Mouse (Mus musculus) frontal cortex, adult 2 months (tissue): ENCODE data around the gene Ntsr2. TPM values are rescaled to one million over a fixed set of nuclear protein-coding genes. Genes with fewer than 3 reads are reported as not detected.
A peak's percentile ranks its signal among the peaks of the same experiment; 100 is the strongest.

ENCODE experiments used
- DNase-seq, 2 experiments: peaks; one replicate each; pipeline ENCODE4 v3.0.0; 2022; ENCODE audit warnings: low spot score in 1 of 2; ENCODE audit errors: extremely low spot score in 1 of 2
- polyA plus RNA-seq: library from polyadenylated mRNA; depleted of rRNA; stranded (reverse); fragments of >200 nt; gene quantifications from 2 replicates; pipeline ENCODE4 v1.2.3, GENCODE M21; 2012; rRNA removed

Gene Ntsr2
- polyA plus RNA-seq = 273 and 311 TPM in 2 replicates

- peak; percentile 29 to 65 for DNase-seq
These were observed at the start of gene Ntsr2 for GRCm38 (mm10) chr12:16653332-16654093. Gene Ntsr2 (plus strand): TSS chr12:16653382.

DNA sequence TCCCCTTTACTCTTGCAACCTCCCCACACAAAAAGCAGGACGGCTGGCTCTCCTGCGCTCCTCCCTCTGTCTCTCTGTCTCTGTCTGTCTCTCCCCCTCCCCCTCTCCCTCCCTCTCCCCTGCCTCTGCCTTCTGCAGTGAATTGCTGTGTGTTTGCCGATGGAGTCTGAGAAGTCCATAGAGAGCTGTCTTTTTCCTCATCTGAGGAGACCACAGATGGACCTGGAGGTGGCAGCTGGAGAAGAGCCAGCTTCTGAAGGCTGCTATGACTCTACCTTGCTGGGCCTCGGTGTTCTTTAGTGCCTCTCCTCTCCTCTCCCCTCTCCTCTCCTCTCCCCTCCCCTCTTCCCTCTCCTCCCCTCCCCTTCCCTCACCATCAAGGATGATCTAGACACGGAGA, 47.6 kb upstream of the Ntsr2 start:
- peak; percentile 41 to 51 for DNase-seq

DNA sequence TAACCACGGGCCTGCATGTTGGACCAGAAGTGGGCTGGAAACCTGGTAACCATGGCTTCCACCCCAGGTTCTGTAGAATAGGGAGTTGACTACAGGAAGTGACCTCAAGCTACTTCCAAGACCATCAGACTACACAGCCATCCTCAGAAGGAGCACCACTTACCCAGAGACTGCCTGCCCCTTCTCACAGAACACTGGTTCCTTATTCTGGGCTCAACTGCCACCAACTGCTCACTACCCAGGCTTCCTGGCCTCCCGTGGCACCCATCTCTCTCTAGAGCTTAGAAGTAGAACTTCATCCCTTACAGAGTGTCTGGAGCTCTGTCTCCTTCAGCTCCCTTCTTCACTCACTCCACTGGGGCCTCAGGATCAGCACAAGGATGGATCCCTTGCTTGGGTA, 42.2 kb upstream of the Ntsr2 start, which contains the start of gene Lpin1:
Gene Lpin1 (minus strand): TSS at position 31 of the 400 bp plus-strand sequence.
- no peak for DNase-seq

- DNase-seq = no peak
These were observed 38.6 kb upstream of the Ntsr2 start for GRCm38 (mm10) chr12:16614556-16614955.

DNA sequence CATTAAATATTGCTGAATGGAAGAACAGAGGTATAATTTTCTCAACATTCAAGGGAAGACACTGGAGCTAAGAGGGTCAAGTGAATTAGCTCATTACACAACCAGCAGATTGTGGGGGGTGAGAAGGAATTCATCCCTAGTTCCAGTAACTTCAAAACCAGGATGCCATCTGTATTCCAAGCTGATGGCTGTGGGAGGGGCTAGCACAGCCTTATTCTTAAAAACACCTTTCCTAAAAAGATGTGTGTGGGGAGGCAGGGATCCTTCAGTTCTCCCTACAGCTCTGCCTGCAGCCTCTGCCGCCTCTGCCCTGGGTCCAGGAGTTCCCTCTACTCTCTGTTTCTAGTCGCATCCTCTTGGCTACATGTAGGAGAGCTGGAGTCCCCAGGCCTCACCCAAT, 37.4 kb upstream of the Ntsr2 start:
- DNase-seq = peak in 1 of 2 experiments; percentile 16

GRCm38 (mm10) chr12:16618512-16619274, 34.5 kb upstream of the Ntsr2 start:
- peak; percentile 42 to 67 for DNase-seq

DNA sequence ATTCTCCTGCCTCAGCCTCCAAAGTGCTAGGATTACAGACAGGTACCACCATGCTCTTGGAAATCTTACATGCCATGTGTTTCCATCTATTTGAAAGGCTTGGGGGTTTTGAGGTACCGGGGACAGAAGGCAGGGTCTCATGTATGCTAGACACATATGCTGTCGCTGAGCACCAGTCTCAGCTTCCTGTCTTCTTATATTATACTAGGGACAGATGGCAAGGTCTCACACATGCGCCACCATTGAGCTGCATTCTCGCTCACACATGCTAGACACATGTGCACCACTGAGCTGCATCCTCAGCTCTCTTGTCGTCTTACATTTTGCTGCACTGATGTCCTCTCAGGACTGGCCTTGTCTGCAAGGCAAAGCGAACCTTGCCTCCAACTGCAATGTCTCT, 33.7 kb upstream of the Ntsr2 start:
- DNase-seq = no peak

GRCm38 (mm10) chr12:16620230-16620629, 33.0 kb upstream of the Ntsr2 start:
- no peak for DNase-seq

DNA sequence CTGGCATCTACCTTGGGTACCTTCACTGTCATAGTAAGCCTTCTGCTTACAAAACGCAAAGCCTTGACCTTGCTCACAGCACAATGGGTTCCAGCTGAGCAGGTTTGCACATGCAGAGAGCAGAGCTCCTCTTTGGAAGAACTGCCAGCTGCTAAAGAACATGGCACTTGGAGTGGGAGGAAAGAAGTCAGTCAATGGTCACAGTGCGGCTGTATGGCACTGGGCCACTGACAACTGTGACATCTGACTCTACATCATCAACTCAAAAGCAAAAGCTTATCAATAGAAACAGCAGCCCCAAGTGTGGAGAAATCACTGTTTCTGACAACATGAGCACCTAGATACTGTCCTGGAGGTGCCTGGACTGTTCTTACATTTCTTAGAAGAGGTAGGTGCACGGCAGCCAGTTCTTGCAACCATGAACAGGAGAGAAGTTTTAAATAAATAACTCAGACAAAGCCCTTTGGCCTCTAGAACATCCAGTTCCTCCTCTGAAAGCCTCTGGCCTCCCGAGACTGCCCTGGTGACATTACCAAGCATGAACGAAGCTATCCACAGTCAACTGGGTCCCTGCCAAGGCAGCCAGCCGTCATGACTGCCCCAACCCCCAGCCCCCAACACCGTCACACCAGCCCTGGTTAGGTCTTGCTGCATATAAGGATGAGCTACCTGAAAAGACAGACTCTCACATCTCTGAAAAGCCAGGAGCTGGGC, 22.9 kb upstream of the Ntsr2 start:
- DNase-seq = no peak

DNA sequence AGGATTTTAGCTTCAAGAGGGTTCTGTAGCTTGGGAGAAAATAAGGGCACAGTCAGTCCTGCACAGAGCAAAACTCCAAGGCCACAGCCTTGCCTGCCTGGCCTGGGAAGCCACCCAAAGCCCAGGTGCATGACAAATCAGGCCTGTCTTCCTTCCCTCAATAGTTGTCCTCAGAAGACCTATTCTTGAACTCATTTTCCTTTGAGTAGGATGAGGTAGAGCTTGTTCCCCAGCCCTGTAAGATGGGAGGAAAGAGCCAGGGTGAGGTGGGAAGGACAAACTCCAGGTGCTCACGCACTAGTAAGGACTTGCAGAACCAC, 22.4 kb upstream of the Ntsr2 start:
- DNase-seq = no peak

GRCm38 (mm10) chr12:16631423-16631822, 21.8 kb upstream of the Ntsr2 start:
- DNase-seq = no peak

- no peak for DNase-seq
These were observed 19.9 kb upstream of the Ntsr2 start for GRCm38 (mm10) chr12:16633235-16633634.

DNA sequence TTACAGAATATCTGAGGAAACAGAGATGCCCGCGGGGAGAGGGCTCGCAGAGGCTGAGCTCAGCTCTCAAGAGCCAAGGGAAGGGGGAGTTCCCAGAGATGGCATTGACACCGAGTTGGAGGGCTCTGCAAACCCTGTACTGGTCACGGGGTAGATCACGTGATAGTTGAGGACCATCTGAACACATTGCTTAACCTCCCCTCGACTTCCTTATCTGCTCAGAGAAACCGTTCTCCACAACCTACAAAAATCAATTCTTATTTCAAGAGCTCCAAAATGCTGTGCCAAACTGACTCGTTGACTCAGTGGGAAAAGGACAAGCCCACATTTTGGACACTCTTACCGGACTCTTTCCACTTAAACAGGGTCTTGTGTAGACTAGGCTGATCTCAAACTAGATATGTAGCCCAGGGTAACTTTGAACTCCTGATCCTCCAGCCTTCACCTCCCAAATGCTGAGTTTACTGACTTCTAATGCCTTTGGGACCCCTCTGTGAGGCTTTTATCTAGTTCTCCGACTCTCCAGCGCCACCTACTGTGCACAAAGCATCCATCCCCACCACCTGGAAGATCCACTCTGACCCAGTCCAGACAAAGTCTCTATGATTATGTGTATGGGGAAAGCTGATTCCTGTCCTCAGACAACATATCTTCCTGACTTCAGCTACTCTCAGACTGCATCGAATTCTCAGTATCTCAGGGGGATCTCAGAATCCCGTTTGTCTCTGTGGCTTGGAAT, 18.9 kb upstream of the Ntsr2 start:
- peak in 1 of 2 experiments; percentile 73 for DNase-seq

DNA sequence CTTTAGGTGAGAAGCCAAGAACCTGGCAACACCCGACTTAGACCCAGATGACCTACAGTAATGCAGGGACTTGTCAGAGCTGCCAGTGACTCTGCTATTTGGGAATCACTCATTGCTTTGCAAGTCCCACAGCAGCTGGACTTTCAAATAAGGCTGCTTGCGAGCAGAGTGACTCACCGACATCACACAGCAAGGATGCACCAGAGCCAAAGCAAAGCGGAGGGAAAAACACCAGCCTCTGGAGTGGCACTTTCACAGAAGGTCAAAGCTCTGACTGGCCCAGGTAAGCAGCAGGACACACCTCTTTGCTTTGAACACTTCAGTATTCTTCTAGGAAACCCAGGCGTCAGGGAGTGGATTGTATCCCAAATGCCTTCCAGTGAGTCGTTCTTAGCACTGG, 17.4 kb upstream of the Ntsr2 start:
- DNase-seq = no peak

- DNase-seq = no peak
These were observed 14.0 kb upstream of the Ntsr2 start for GRCm38 (mm10) chr12:16639078-16639771.

DNA sequence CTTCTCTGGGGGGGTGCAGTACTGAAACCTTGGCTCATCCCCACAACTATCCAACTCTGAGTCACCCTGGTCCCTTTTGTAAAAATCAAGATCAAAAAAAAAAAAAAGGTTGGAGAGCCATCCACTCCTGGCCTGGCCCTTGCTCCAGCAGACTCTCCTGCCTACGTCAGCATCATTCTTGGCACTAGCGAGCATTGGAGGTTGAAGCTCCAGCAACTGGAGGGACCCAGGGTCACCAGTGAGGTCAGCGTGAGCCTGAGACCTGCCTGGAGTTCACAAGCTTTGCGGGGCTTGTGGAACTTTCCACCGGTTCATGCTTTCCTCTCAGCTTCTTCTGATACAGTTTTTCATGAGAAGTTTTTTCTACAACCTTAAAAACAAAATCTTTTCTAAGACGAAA, 13.1 kb upstream of the Ntsr2 start:
- DNase-seq = no peak

DNA sequence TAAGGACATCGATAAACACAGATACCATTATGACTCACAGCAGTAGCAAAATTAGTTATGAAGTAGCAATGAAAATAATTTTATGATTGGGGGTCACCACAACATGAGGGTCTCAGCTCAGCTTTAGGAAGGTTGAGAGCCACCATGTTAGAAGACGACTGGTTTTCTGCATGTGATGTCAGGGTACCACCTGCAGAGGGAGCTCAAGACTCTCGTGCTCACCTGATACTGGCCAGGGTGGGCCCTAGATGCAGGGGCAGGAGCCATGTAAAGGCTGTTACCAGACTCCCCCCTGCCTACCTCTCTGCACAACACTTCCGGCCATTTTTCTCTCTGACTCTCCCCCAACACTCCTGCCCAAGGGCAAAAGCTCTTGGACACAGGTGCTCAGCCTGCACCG, 11.2 kb upstream of the Ntsr2 start:
- DNase-seq = no peak

- peak in 1 of 2 experiments; percentile 36 for DNase-seq
These were observed 9.5 kb upstream of the Ntsr2 start for GRCm38 (mm10) chr12:16643508-16644345.

- DNase-seq = no peak
These were observed 8.5 kb upstream of the Ntsr2 start for GRCm38 (mm10) chr12:16644698-16645097.
